Mouse (Mus musculus) splenic B cell, adult 2 months (primary cell): ENCODE results near the gene Smox.

Experiments
- DNase-seq: peaks from one replicate; pipeline ENCODE4 v3.0.0-alpha.2; 2011; ENCODE audit warnings: low read depth, low spot score
- H3K27me3 ChIP-seq: 2 replicates; pipeline ENCODE4 v1.6.1; 2012; ENCODE audit warnings: mild to moderate bottlenecking, low read length, moderate library complexity, mixed read lengths; ENCODE audit not compliant: control insufficient read depth, poor library complexity, insufficient read depth, severe bottlenecking
- H3K36me3 ChIP-seq: 2 replicates; pipeline ENCODE4 v1.6.1; 2012; ENCODE audit warnings: mild to moderate bottlenecking, low read length, moderate library complexity, mixed read lengths; ENCODE audit not compliant: control insufficient read depth, poor library complexity, insufficient read depth, severe bottlenecking

Gene Smox

DNA sequence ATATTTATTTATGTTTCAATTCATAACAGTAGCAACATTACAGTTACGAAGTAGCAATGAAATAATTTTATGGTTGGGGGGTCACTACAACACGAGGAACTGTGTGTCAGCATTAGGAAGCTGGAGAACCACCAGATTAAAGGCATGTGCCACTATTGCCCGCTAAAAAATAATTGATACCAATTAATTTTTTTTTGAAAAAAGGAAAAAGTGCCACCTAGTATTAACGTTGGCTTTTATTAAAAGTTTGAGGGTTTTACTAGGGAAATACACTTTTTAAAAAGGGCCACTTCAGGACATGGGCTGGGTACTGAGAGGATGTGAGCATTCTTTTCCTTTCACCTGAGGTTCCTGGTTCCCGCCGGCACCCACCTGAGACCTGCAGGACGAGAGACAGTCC, at the start of gene Smox:
Gene Smox (plus strand): TSS at position 301 of the 400 bp plus-strand sequence.
- no peaks in the 10 kb centered on the region; the same call in 1 of the 2 replicates for H3K27me3 ChIP-seq
- no peaks in the 10 kb centered on the region for H3K36me3 ChIP-seq
- DNase-seq: no peak

DNA sequence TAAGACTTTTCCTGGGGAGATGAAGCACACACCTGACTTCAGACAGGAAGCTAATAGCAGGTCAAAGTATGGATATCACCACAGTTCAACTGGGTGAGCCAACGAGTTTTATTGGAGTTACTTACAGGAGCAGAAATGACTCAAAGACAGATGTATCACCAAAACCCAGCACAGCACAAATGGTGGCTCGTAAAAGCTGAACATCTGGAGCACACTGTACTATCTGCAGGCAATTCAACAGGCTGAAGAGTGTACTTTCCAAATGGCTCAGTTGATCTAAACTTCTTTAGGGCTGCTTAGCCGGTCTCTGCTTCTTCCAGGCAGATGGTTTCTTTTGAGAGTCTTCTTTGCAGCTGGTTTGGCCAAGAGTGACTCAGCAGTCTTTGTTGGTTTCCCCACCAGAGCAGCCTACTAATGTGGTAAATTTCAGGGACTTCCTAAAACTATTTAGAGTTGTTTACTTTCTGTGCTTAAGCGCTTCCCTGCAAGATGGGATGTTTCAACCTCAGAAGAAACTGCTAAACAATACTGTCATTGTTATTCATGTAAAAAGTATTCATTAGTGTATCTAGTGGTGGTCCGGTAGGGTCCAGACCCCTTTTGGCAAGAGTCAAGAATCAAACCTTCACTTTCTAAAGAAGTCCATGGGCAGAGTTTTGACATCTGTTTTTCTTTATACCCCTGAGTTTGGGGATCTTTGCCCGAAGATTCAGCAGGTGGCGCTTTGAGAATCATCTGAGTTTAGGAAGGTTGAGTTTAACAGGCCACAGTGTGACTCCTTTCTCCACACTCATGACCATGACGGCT, 48.0 kb upstream of the Smox start:
- H3K27me3 ChIP-seq: no peaks in the 10 kb centered on the region
- no peaks in the 10 kb centered on the region for H3K36me3 ChIP-seq
- no peak for DNase-seq

DNA sequence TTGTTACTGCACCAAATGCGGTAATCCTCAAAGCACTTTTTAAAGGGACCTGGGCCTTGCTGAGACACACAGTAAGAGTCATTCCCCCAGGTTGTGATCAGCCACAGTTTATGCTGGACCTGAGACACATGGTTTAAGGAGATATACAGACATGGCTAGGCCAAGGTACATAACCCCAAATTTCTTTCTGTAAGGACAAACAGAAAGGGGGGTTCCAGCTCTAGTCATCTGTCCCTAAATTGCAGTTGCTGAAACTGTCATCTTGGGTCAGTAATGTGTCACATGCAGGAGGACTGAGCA, 47.5 kb upstream of the Smox start:
- Histone ChIP-seq H3K27me3 (no peaks in the 10 kb centered on the region), H3K36me3 (no peaks in the 10 kb centered on the region)
- DNase-seq: no peak

DNA sequence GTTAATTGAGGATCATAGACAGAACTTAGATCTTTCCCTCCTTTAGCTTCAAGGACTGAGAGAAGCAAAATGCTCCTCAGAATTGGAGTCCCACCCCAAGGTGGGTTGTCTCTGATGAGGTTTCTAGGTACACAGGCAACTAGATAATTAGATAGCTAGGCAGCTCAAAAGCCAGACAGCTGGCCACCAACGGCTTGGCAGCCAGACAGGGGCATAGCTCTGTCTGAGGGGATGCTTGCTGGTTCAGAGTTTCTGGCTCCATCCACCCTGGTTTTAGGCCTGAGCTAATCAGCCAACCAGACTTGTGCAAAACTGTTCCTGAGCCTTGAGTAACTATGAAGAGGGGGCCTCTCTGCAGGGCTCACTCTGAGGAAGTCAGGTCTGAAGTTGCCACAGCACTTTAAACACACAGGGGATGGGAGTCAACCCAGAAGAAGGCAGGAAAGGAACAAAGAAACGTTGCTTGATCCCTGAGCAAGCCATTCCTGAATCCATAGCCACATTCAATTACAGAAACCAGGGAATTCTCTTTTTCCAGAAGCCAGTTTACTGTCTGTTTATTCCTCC, 44.8 kb upstream of the Smox start:
- H3K27me3 ChIP-seq: no peaks in the 10 kb centered on the region
- DNase-seq: no peak
- H3K36me3 ChIP-seq: no peaks in the 10 kb centered on the region

DNA sequence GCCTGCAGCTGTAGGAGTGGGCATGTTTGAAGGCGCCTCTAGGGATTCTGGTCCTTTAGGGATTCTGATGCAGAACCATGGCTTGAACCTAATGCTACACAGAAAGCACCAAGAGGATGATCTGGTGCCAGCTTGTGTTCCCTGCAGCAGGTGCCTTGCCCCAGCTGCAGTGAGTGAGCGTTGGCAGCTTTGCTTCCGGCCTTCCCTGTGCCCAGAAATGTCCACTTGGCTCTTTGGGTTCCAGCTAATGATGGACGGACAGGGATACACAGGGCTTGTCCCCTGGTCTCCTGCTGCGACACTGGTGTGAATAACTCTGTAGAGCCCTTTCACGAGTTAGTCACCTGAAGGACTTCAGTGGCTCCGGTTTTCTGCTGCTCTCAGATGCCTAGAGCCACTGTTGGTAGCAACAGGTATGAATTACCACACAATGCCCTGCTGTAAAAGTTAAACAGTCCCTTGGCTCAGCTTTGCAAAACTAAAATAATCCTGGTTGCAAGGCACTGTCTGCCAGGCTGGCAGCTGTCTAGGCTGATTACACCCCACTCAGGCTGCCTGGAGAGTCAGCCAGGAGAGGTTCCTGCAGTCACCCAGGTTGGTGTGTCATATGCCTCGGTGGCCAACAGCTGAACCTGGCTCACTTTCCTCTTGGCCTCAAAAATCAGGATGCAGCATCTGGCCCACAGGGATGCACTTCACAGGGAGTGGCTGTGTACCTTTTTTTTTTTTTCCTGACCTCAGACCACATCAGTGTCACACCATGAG, 43.5 kb upstream of the Smox start:
- no peak for DNase-seq
- H3K36me3 ChIP-seq: no peaks in the 10 kb centered on the region
- H3K27me3 ChIP-seq: no peaks in the 10 kb centered on the region

DNA sequence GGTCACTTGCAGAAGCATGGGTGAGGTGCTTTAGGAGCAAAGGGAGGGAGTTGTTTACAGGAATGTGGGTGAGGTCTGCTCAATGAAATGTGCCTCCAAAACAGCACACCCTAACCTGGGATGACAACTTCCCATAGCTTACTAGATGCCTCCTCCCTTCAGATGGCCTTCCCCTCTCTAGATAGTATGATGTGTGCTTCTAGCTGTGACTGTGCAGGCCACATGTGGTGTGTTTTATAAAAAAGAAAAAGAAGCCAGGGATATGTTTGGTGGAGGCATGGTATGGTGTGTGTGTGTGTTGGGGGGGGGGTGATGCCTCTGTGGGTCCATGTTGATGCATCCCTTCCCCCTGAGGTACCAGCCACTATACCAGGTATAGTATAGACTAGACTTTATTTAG, 42.9 kb upstream of the Smox start:
- DNase-seq: no peak
- H3K36me3 ChIP-seq: no peaks in the 10 kb centered on the region
- H3K27me3 ChIP-seq: no peaks in the 10 kb centered on the region

DNA sequence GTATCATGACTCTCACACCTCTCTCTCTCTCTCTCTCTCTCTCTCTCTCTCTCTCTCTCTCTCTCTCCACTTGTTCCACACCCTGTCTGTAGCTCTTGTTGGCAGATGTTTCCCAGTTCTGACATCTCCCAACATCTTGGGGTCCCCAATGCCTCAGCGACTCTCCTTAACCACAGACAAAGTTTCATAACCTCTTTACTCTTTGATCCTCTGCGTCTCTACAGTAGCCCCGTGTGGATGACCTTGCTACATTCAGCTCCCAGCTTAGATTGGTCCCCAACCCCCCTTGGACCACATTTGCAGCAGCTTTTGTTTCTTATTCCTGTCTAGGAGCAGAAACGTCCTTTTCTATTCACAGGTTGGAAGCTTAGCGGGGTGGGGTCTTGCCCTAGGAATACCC, 41.6 kb upstream of the Smox start:
- no peak for DNase-seq
- no peaks in the 10 kb centered on the region for H3K27me3 ChIP-seq
- no peaks in the 10 kb centered on the region for H3K36me3 ChIP-seq

DNA sequence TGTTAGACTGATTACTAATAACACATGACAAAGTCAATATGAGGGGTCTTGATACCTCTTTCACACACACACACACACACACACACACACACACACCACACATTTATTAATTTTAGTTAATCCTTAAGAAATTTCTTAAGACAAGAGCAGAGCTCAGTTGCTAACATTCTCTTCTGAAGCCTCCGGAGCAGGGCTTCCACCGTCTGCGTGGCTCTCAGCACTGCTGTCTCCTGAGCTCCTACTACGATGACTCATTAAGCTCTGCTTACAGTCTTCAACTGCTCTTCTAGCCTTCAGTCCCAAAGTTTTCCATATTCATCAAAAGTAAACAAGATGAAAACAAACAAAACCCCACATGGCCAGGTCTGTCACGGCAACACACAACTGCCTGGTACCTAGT, 40.8 kb upstream of the Smox start:
- H3K36me3 ChIP-seq: no peaks in the 10 kb centered on the region
- no peaks in the 10 kb centered on the region for H3K27me3 ChIP-seq
- no peak for DNase-seq

DNA sequence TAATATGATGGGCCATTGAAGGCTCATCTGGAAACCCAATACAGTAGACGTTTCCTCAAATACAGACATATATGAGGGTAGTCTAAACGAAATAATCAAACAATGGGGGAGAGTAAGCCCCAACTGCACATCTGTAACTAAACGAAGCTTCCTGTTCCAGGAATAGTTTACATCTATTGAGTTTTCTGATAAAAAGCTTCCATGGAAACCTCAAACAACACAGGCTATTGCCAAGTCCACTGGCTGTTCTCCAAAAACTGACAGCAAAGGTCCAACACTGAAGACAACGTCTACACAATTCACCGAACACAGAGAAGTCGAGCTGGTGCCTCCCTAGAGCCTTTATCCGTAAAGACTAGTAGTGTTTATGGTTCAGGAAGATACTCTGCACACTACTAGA, 33.6 kb upstream of the Smox start:
- DNase-seq: no peak
- H3K27me3 ChIP-seq: no peaks in the 10 kb centered on the region
- H3K36me3 ChIP-seq: no peaks in the 10 kb centered on the region

DNA sequence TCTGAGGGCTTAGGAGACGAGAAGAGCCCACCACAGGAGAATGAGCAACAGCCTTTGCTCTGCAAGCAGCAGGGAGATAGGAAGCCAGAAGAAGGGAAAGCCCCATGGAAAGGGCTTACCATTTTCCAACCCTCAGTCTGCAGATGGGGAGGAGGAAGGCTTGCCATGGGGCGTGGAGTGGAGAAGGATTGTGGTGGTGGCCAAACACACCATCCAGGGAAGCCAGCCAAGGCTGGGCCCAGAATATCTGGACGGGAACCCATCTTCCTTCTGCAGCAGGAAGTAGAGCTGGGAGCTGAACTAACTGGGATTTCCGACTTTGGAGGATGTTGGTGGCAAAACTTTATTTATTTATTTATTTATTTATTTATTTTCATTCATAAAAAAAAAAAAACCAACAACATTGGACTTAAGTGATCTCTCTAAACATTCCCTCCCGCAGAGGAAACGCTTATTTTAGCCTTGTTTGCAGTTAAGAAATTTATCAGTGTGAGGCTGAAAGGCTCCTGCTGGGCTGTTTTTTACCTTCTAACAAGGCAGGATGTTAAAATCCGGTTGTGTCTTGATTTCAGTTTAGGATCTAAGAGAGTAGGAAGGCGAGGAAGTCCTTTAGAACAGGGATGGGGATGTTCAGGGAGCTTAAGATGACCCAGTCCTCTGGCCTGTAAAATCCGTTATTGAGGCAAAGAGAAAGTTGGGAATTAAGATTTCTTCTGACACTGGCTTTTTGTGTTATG, 30.2 kb upstream of the Smox start:
- H3K27me3 ChIP-seq: no peaks in the 10 kb centered on the region
- DNase-seq: no peak

DNA sequence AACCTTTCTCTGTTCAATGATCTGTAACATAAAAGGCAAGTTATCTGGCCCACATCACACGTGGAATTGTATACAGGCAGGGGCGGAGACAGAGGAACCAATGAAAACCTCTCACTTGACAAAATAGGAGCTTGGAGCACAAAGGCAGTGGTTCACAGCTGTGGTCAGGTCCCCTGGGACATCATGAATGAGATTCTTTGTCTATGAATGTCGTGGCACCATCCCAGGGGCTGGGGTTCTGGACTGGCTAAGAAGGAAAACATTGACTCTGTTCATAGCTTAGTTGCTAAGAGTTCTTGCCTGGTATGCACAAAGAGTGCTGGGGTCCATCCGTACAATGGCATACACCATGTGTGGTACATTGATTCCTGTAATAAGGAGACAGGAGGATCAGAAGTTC, 28.3 kb upstream of the Smox start:
- no peaks in the 10 kb centered on the region for H3K36me3 ChIP-seq
- H3K27me3 ChIP-seq: no peaks in the 10 kb centered on the region
- no peak for DNase-seq

More for the DNA sequence above, 30.2 kb upstream of the Smox start:
- no peaks in the 10 kb centered on the region for H3K36me3 ChIP-seq

DNA sequence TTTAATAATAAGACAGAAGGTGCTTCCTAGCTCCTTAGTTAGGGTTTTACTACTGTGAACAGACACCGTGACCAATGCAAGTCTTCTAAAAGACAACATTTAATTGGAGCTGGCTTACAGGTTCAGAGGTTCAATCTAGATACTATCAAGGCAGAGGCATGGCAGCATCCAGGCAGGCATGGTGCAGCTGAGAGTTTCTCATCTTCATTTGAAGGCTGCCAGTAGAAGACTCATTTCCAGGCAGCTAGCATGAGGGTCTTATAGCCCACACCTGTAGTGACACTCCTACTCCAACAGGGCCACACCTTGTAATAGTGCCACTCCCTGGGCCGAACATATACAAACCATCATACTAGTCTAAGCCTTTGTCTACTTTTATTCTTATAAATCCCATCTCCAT, 27.1 kb upstream of the Smox start:
- Histone ChIP-seq H3K27me3 (no peaks in the 10 kb centered on the region), H3K36me3 (no peaks in the 10 kb centered on the region)
- DNase-seq: no peak

DNA sequence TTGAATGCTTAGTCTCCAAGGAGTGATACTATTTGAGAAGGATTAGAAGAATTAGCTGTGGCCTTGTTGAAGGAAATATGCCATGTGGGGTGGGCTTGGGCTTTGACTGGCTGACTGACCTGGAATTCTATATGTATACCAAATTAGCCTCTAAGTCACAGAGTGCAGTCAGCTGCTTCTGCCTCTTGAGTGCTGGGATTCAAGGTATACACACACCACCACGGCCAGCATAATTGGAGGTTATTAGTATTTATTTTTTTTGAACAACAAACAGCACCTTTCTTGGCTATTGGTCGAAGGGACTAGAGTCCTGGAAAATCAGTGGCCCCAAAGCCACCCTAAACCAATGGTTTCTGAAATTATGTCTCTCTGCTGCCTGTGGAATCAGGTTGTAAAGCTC, 24.6 kb upstream of the Smox start:
- no peaks in the 10 kb centered on the region for H3K36me3 ChIP-seq
- DNase-seq: no peak
- H3K27me3 ChIP-seq: no peaks in the 10 kb centered on the region

DNA sequence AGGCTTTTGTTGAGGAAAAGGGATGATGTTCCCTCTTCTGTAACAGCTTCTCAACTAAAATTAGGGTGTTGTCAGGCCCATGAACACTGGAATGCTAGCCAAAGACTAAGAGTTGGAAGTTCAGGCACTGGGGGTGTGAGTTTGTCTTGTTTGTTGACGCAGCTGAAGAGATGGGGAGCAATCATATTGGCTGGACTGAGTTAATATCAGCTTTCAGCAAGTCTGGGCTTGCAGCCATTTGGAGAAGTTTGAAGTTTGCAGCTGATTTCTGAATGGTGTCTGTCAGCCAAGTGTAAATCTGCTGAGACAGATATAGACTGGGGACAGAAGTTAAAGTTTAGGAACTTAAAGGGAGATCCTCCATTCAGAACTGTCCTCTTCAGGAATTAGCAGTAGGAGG, 21.4 kb upstream of the Smox start:
- DNase-seq: no peak
- Histone ChIP-seq H3K27me3 (no peaks in the 10 kb centered on the region), H3K36me3 (no peaks in the 10 kb centered on the region)

DNA sequence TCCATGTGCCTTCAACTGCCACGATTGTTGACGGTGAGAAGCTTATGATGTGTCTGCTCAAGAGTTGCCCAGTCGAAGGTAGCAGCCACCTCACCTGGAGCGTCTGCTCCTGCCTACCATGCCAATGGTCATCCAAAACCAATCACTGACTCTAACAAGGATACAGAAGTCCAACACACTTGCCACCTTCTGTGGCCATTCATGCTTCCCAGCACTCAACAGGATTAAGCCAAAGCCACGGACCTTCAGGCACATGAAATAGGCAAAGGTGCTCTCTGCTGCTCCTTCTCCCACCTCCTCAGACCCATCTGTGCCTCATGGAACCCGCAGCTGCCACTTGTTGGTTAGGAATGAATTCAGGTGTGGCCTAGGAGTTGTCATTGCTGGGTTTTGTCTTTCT, 17.5 kb upstream of the Smox start:
- Histone ChIP-seq H3K36me3 (no peaks in the 10 kb centered on the region), H3K27me3 (no peaks in the 10 kb centered on the region)
- DNase-seq: no peak
